Mouse (Mus musculus): ENCODE data around the gene Grpel1. TPM values are rescaled to one million over a fixed set of nuclear protein-coding genes. Genes with fewer than 3 reads are reported as not detected.

The Grpel1 gene
- polyA plus RNA-seq, 1 experiment: 17.4 TPM

GRCm38 (mm10) chr5:36477486-36477885, 12.7 kb downstream of the Grpel1 start:
- H3K9me3 ChIP-seq: no peaks in the 10 kb centered on the region
- H3K27me3 ChIP-seq (replicated peaks): no peaks in the 10 kb centered on the region
- peak overlapping the region; percentile 86 for H3K4me3 ChIP-seq (replicated peaks)
- H3K36me3 ChIP-seq (replicated peaks; ENCODE audit: low read length): peaks cover 80% of the 10 kb centered on the region
- peaks cover 95% of the 10 kb centered on the region for H3K4me1 ChIP-seq
- TF ChIP-seq GATA1 (IDR thresholded peaks at IDR 0.05; ENCODE audit: borderline replicate concordance, low read length): no peak
- TF ChIP-seq FLI1 (IDR thresholded peaks at IDR 0.05; ENCODE audit: low read length): no peak

GRCm38 (mm10) chr5:36478540-36479420, 14.0 kb downstream of the Grpel1 start:
- peaks cover 74% of the 10 kb centered on the region for H3K36me3 ChIP-seq (replicated peaks; ENCODE audit: low read length)
- H3K4me3 ChIP-seq (replicated peaks): peak overlapping the region; percentile 94
- no peaks in the 10 kb centered on the region for H3K27me3 ChIP-seq (replicated peaks)
- peaks cover 96% of the 10 kb centered on the region for H3K4me1 ChIP-seq
- H3K9me3 ChIP-seq: no peaks in the 10 kb centered on the region
- TF ChIP-seq GATA1 (IDR thresholded peaks at IDR 0.05; ENCODE audit: borderline replicate concordance, low read length) (no peak), FLI1 (IDR thresholded peaks at IDR 0.05; ENCODE audit: low read length) (no peak)

GRCm38 (mm10) chr5:36479735-36480134, 14.9 kb downstream of the Grpel1 start:
- Histone ChIP-seq H3K4me1 (peaks cover 91% of the 10 kb centered on the region), H3K36me3 (replicated peaks; ENCODE audit: low read length) (peaks cover 67% of the 10 kb centered on the region)

GRCm38 (mm10) chr5:36480398-36480797, 15.6 kb downstream of the Grpel1 start:
- no peaks in the 10 kb centered on the region for H3K9me3 ChIP-seq
- H3K4me1 ChIP-seq: peaks cover 92% of the 10 kb centered on the region
- H3K36me3 ChIP-seq (replicated peaks; ENCODE audit: low read length): peaks cover 63% of the 10 kb centered on the region
- TF ChIP-seq GATA1 (IDR thresholded peaks at IDR 0.05; ENCODE audit: borderline replicate concordance, low read length) (no peak), FLI1 (IDR thresholded peaks at IDR 0.05; ENCODE audit: low read length) (no peak)
- peak overlapping the region; percentile 94 for H3K4me3 ChIP-seq (replicated peaks)
- peaks cover 6% of the 10 kb centered on the region for H3K27me3 ChIP-seq (replicated peaks)

More at GRCm38 (mm10) chr5:36479735-36480134, 14.9 kb downstream of the Grpel1 start:
- Histone ChIP-seq H3K27me3 (replicated peaks) (no peaks in the 10 kb centered on the region), H3K4me3 (replicated peaks) (peak overlapping the region; percentile 94), H3K9me3 (no peaks in the 10 kb centered on the region)
- TF ChIP-seq GATA1 (IDR thresholded peaks at IDR 0.05; ENCODE audit: borderline replicate concordance, low read length): 0 out of 3 replicates have a peak, but pooled peaks have one; percentile 12
- no peak for TF ChIP-seq FLI1 (IDR thresholded peaks at IDR 0.05; ENCODE audit: low read length)

- Histone ChIP-seq H3K36me3 (replicated peaks; ENCODE audit: low read length) (peaks cover 56% of the 10 kb centered on the region), H3K4me1 (peaks cover 92% of the 10 kb centered on the region), H3K27me3 (replicated peaks) (peaks cover 13% of the 10 kb centered on the region), H3K4me3 (replicated peaks) (peak overlapping the region; percentile 94), H3K9me3 (no peaks in the 10 kb centered on the region)
- TF ChIP-seq GATA1 (IDR thresholded peaks at IDR 0.05; ENCODE audit: borderline replicate concordance, low read length) (no peak), FLI1 (IDR thresholded peaks at IDR 0.05; ENCODE audit: low read length) (no peak)
Observed at GRCm38 (mm10) chr5:36481114-36481513, 16.3 kb downstream of the Grpel1 start.

GRCm38 (mm10) chr5:36483203-36484101, 18.7 kb downstream of the Grpel1 start:
- H3K4me1 ChIP-seq: peaks cover 75% of the 10 kb centered on the region

GRCm38 (mm10) chr5:36484171-36484990, 19.6 kb downstream of the Grpel1 start, which contains the start of the genes Tada2b and Ccdc96:
Gene Tada2b, minus strand, starts transcription at chr5:36484285.
Gene Ccdc96, plus strand, starts transcription at chr5:36484588.
- peak within 1 kb of the TSS; percentile 94 for H3K4me3 ChIP-seq (replicated peaks)
- no peaks in the 10 kb centered on the region for H3K9me3 ChIP-seq
- H3K27me3 ChIP-seq (replicated peaks): peaks cover 24% of the 10 kb centered on the region
- peaks cover 36% of the 10 kb centered on the region for H3K36me3 ChIP-seq (replicated peaks; ENCODE audit: low read length)
- peak; percentile 85; the same call in 1 of the 2 replicates for TF ChIP-seq FLI1 (IDR thresholded peaks at IDR 0.05; ENCODE audit: low read length)
- TF ChIP-seq GATA1 (IDR thresholded peaks at IDR 0.05; ENCODE audit: borderline replicate concordance, low read length): no peak
- H3K4me1 ChIP-seq: peaks cover 72% of the 10 kb centered on the region

More at GRCm38 (mm10) chr5:36483203-36484101, 18.7 kb downstream of the Grpel1 start:
- Histone ChIP-seq H3K36me3 (replicated peaks; ENCODE audit: low read length) (peaks cover 41% of the 10 kb centered on the region), H3K27me3 (replicated peaks) (peaks cover 24% of the 10 kb centered on the region), H3K4me3 (replicated peaks) (peak overlapping the region; percentile 94), H3K9me3 (no peaks in the 10 kb centered on the region)
- TF ChIP-seq GATA1 (IDR thresholded peaks at IDR 0.05; ENCODE audit: borderline replicate concordance, low read length) (no peak), FLI1 (IDR thresholded peaks at IDR 0.05; ENCODE audit: low read length) (no peak)

- H3K27me3 ChIP-seq (replicated peaks): peaks cover 24% of the 10 kb centered on the region
- peaks cover 39% of the 10 kb centered on the region for H3K36me3 ChIP-seq (replicated peaks; ENCODE audit: low read length)
- peaks cover 64% of the 10 kb centered on the region for H3K4me1 ChIP-seq
- peak overlapping the region; percentile 94 for H3K4me3 ChIP-seq (replicated peaks)
- TF ChIP-seq FLI1 (IDR thresholded peaks at IDR 0.05; ENCODE audit: low read length) (no peak), GATA1 (IDR thresholded peaks at IDR 0.05; ENCODE audit: borderline replicate concordance, low read length) (no peak)
- H3K9me3 ChIP-seq: no peaks in the 10 kb centered on the region
Observed at GRCm38 (mm10) chr5:36485306-36485705, 20.5 kb downstream of the Grpel1 start.

GRCm38 (mm10) chr5:36489225-36489624, 24.4 kb downstream of the Grpel1 start:
- Histone ChIP-seq H3K36me3 (replicated peaks; ENCODE audit: low read length) (peaks cover 48% of the 10 kb centered on the region), H3K4me1 (peaks cover 36% of the 10 kb centered on the region), H3K9me3 (no peaks in the 10 kb centered on the region), H3K4me3 (replicated peaks) (no peak overlapping the region), H3K27me3 (replicated peaks) (peaks cover 24% of the 10 kb centered on the region)
- TF ChIP-seq FLI1 (IDR thresholded peaks at IDR 0.05; ENCODE audit: low read length) (no peak), GATA1 (IDR thresholded peaks at IDR 0.05; ENCODE audit: borderline replicate concordance, low read length) (no peak)
